8 mouse cellular contexts compared by ENCODE assay signal in the genomic region with DNA sequence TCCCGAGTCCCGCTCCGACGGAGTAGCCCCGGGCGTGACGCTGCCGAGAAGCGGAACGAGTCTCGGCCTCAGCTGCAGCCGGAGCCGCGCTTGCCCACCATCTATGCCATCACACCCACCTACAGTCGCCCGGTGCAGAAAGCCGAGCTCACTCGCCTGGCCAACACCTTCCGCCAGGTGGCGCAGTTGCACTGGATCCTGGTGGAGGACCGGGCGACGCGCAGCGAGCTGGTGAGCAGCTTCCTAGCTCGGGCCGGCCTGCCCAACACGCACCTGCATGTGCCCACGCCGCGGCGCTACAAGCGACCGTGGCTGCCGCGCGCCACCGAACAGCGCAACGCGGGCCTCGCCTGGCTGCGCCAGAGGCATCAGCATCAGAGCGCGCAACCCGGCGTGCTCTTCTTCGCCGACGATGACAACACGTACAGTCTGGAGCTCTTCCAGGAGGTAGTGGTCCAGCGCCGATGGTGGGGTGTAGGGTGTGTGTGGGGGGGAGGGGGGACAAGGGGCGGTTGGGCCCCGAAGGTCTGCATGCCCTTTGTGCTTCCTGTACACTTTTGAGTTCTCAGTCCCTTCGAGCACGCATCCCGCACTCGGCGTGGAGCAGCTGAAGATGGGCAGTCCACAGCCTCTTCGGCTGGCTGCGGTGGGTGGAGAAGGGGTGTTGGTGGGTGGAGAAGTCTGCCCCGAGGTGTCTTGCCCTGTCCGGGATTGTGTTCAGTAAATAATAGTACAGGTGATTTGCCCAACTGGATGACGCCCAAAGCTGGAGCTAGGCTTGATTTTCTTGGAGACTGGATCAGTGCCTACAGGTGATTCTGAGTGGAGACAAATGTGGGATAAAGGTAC. TPM values are rescaled to one million over a fixed set of nuclear protein-coding genes. Genes with fewer than 3 reads are reported as not detected.
DNase-seq lines count a peak whose midpoint lies in the region; ATAC-seq and TF ChIP-seq lines count a peak whose summit lies in the region.

No protein-coding gene starts in this region.

- peaks cover 1% of the 10 kb centered on the region for H3K9me3 ChIP-seq in CH12.LX (replicated peaks; ENCODE audit: low read length)
- no peaks in the 10 kb centered on the region for H3K9me3 ChIP-seq in forebrain, embryonic 14.5 days (replicated peaks; ENCODE audit: control insufficient read depth, low read length)
- no peaks in the 10 kb centered on the region for H3K9me3 ChIP-seq in liver, embryonic 16.5 days (replicated peaks; ENCODE audit: control insufficient read depth, low read length)
- H3K9me3 ChIP-seq in neural tube, embryonic 15.5 days (replicated peaks): no peaks in the 10 kb centered on the region

- no peak for TF ChIP-seq EP300 in CH12.LX (IDR thresholded peaks at IDR 0.05; ENCODE audit: low read length)

- dilution Hi-C loops in CH12.LX (cut with MboI; ENCODE audit: extremely low pct_ligation_motif_present, extremely low pct_unique_long_range_greater_than_20kb, low sequenced_read_pairs): no loop called here

- peak; percentile 63 for DNase-seq in CH12.LX (ENCODE audit: extremely low read depth)
- peak; percentile 95 for DNase-seq in cerebellum, adult 11 months
- peak; percentile 97 for DNase-seq in forebrain, embryonic 14.5 days (ENCODE audit: low spot score)
- DNase-seq in heart, postnatal 14 days: peak; percentile 89 to 93
- DNase-seq in large intestine, adult 2 months (ENCODE audit: low read depth, low spot score): peak; percentile 48
- DNase-seq in testis, postnatal 10 days (ENCODE audit: low spot score): peak; percentile 95

- WGBS in forebrain, embryonic 14.5 days: 2% methylated on average over 60 of the region's 65 CpGs
- WGBS in large intestine, adult 2 months: under 1% methylated on average over 65 of the region's 65 CpGs
- 2% methylated on average over 65 of the region's 65 CpGs for WGBS in liver, embryonic 16.5 days (ENCODE audit: insufficient replicate concordance)
- WGBS in neural tube, embryonic 15.5 days: under 1% methylated on average over 65 of the region's 65 CpGs

- H3K4me1 ChIP-seq in CH12.LX (ENCODE audit: control insufficient read depth in 1 of 2, insufficient read depth in 2 of 2): peaks cover 0 to 4% of the 10 kb centered on the region in 2 experiments; a peak in 1 of 4 replicates
- peaks cover 9% of the 10 kb centered on the region for H3K4me1 ChIP-seq in forebrain, embryonic 14.5 days (ENCODE audit: control insufficient read depth, insufficient read depth, low read length)
- peaks cover 5% of the 10 kb centered on the region for H3K4me1 ChIP-seq in liver, embryonic 16.5 days (ENCODE audit: control insufficient read depth, low read depth, low read length)
- H3K4me1 ChIP-seq in neural tube, embryonic 15.5 days: peaks cover 43% of the 10 kb centered on the region

- H3K9ac ChIP-seq in CH12.LX (ENCODE audit: insufficient read depth, low read depth): no peak overlapping the region
- H3K9ac ChIP-seq in forebrain, embryonic 14.5 days (ENCODE audit: low read length): peak overlapping the region; percentile 82
- H3K9ac ChIP-seq in liver, embryonic 16.5 days (ENCODE audit: low read depth, low read length): no peak overlapping the region
- peak overlapping the region; percentile 80 for H3K9ac ChIP-seq in neural tube, embryonic 15.5 days (replicated peaks)

- peak in 1 of 2 experiments; percentile 86; a peak in 2 of 4 replicates for TF ChIP-seq CTCF in CH12.LX (conservative IDR thresholded peaks at IDR 0.05 in 1 of 2, IDR thresholded peaks at IDR 0.05 in 1 of 2; ENCODE audit: low read depth in 2 of 2, low read length in 2 of 2)

- H3K27me3 ChIP-seq in CH12.LX (replicated peaks): no peaks in the 10 kb centered on the region
- peaks cover 15% of the 10 kb centered on the region for H3K27me3 ChIP-seq in forebrain, embryonic 14.5 days (replicated peaks; ENCODE audit: control insufficient read depth, insufficient read depth, low read length)
- H3K27me3 ChIP-seq in liver, embryonic 16.5 days (ENCODE audit: control insufficient read depth, insufficient read depth, low read depth, low read length): peaks cover 47% of the 10 kb centered on the region
- peaks cover 10% of the 10 kb centered on the region for H3K27me3 ChIP-seq in neural tube, embryonic 15.5 days (replicated peaks)

- H3K27ac ChIP-seq in CH12.LX (ENCODE audit: insufficient read depth, low read depth): no peak overlapping the region
- peak overlapping the region; percentile 85; the same call in 1 of the 2 replicates for H3K27ac ChIP-seq in forebrain, embryonic 14.5 days (ENCODE audit: low read depth, low read length)
- H3K27ac ChIP-seq in liver, embryonic 16.5 days (ENCODE audit: low read length): no peak overlapping the region
- peak overlapping the region; percentile 87 for H3K27ac ChIP-seq in neural tube, embryonic 15.5 days (replicated peaks)

- in situ Hi-C loops in CH12.LX (cut with MboI; ENCODE audit: low pct_ligation_motif_present, low pct_unique_long_range_greater_than_20kb, low sequenced_read_pairs): no loop called here

- ATAC-seq in forebrain, embryonic 14.5 days: peak; percentile 93
- ATAC-seq in liver, embryonic 16.5 days (ENCODE audit: low read depth): peak; percentile 55
- peak; percentile 92 for ATAC-seq in neural tube, embryonic 15.5 days (ENCODE audit: low FRiP score)

- no peaks in the 10 kb centered on the region for H3K36me3 ChIP-seq in CH12.LX (replicated peaks in 1 of 2; ENCODE audit: control insufficient read depth in 1 of 2, insufficient read depth in 1 of 2, low read length in 1 of 2)
- no peaks in the 10 kb centered on the region for H3K36me3 ChIP-seq in forebrain, embryonic 14.5 days (ENCODE audit: control insufficient read depth, insufficient read depth, low read length)
- H3K36me3 ChIP-seq in liver, embryonic 16.5 days (ENCODE audit: control insufficient read depth, insufficient read depth): no peaks in the 10 kb centered on the region
- H3K36me3 ChIP-seq in neural tube, embryonic 15.5 days: no peaks in the 10 kb centered on the region

- intact Hi-C loops in heart, postnatal 14 days (cut with DNase I): loop anchor here (1.0 kb wide), 1 partner anchor 29 kb away; no protein-coding TSS in a partner anchor

- H3K4me3 ChIP-seq in CH12.LX (replicated peaks in 1 of 3; ENCODE audit: low read depth in 2 of 3, low read length in 2 of 3, poor library complexity in 1 of 3): no peak overlapping the region
- peak overlapping the region; percentile 61 for H3K4me3 ChIP-seq in forebrain, embryonic 14.5 days (ENCODE audit: low read depth, low read length)
- peak overlapping the region; percentile 52 for H3K4me3 ChIP-seq in liver, embryonic 16.5 days (ENCODE audit: low read depth, low read length)
- H3K4me3 ChIP-seq in neural tube, embryonic 15.5 days (replicated peaks): peak overlapping the region; percentile 78

- TF ChIP-seq POLR2A in CH12.LX (IDR thresholded peaks at IDR 0.05; ENCODE audit: low read depth, low read length): no peak

- peak; percentile 59 for TF ChIP-seq RAD21 in CH12.LX (IDR thresholded peaks at IDR 0.05; ENCODE audit: low read depth, low read length)

- H3K79me2 ChIP-seq in CH12.LX (replicated peaks; ENCODE audit: control insufficient read depth, extremely low read depth, insufficient read depth, poor library complexity, severe bottlenecking): no peaks in the 10 kb centered on the region

- H3K4me2 ChIP-seq in CH12.LX (ENCODE audit: insufficient read depth, low read depth, poor library complexity, severe bottlenecking): peak overlapping the region; percentile 52
- peak overlapping the region; percentile 75 for H3K4me2 ChIP-seq in forebrain, embryonic 14.5 days (ENCODE audit: low read length)
- H3K4me2 ChIP-seq in liver, embryonic 16.5 days (ENCODE audit: low read depth, low read length): peak overlapping the region; percentile 62
- peak overlapping the region; percentile 85 for H3K4me2 ChIP-seq in neural tube, embryonic 15.5 days

TF ChIP-seq in CH12.LX, 34 proteins besides CTCF, POLR2A, EP300 and RAD21:
- TF ChIP-seq MYC (IDR thresholded peaks at IDR 0.05; ENCODE audit: low read depth, low read length) (no peak), CHD2 (IDR thresholded peaks at IDR 0.05; ENCODE audit: low read length) (no peak), HCFC1 (IDR thresholded peaks at IDR 0.05; ENCODE audit: low read depth, low read length) (no peak), IRF4 (IDR thresholded peaks at IDR 0.05; ENCODE audit: low read depth, low read length) (peak; percentile 27; the same call in 1 of the 2 replicates), TCF12 (IDR thresholded peaks at IDR 0.05; ENCODE audit: low read depth, low read length) (0 out of 2 replicates have a peak, but pooled peaks have one; percentile 12), SMC3 (IDR thresholded peaks at IDR 0.05; ENCODE audit: low read depth, low read length) (peak; percentile 78), NRF1 (IDR thresholded peaks at IDR 0.05; ENCODE audit: low read depth, low read length) (0 out of 2 replicates have a peak, but pooled peaks have one; percentile 10)

RNA-seq across cellular contexts. Expression of a gene that starts 1.5 kb away (rescaled TPM):
- 0.81 and 0.88 TPM in 2 replicates for total RNA-seq in CH12.LX (2012; rRNA removed)
- not detected in 2 replicates for total RNA-seq in CH12.LX (2014; rRNA removed)
- polyA plus RNA-seq in CH12.LX (2012; ENCODE audit: insufficient read length, low read depth): 0.23 and 0.40 TPM in 2 replicates
- 10.4 and 12.5 TPM in 2 replicates for polyA plus RNA-seq in forebrain, embryonic 14.5 days (2014; fragmentation: Nextera tagmentation; extraction: Ambion mirVana)
- total RNA-seq in heart, postnatal 14 days (2021): not detected
- not detected in 2 replicates for polyA plus RNA-seq in large intestine, adult 2 months (2012; rRNA removed)
- 0.20 and 0.22 TPM in 2 replicates for polyA plus RNA-seq in liver, embryonic 16.5 days (2015; fragmentation: Nextera tagmentation; extraction: Ambion mirVana)
- 23.1 and 27.9 TPM in 2 replicates for polyA plus RNA-seq in neural tube, embryonic 15.5 days (2015; fragmentation: Nextera tagmentation; extraction: Ambion mirVana)

Comparison
In these comparisons a context has a peak if more than half of its experiments do, and no peak if none do; other contexts are left out.
1. H3K27ac ChIP-seq: peak in forebrain, embryonic 14.5 days (single experiment) and neural tube, embryonic 15.5 days (single experiment); none in CH12.LX (single experiment) and liver, embryonic 16.5 days (single experiment).
2. H3K4me3 ChIP-seq: peak in forebrain, embryonic 14.5 days (single experiment), liver, embryonic 16.5 days (single experiment) and neural tube, embryonic 15.5 days (single experiment); none in CH12.LX (0 of 3).
3. H3K9ac ChIP-seq: peak in forebrain, embryonic 14.5 days (single experiment) and neural tube, embryonic 15.5 days (single experiment); none in CH12.LX (single experiment) and liver, embryonic 16.5 days (single experiment).
4. Peak in every context shown above with its lines, with median percentiles within 50 percentile points of each other: DNase-seq, H3K4me2 ChIP-seq and ATAC-seq.